Comparison of ENCODE assay signal across 11 mouse cellular contexts in genomic region chr13:112024667-112025585, GRCm38 (mm10).
DNase-seq lines count a peak whose midpoint lies in the region; ATAC-seq and TF ChIP-seq lines count a peak whose summit lies in the region.
"Had no signal": no experiment of that assay in that cellular context is flagged by ENCODE, and none has a peak within 500 bp of the region (broad histone marks: within the 10 kb centered on the region; RNA-seq: fewer than 3 reads in every experiment).

No protein-coding gene starts in this region.

- intact Hi-C loops in heart, adult 2 months (cut with DNase I), result no loop called here
- intact Hi-C loops in heart, postnatal 36 days (cut with DNase I), result no loop called here

- TF ChIP-seq EP300 in heart, adult 2 months (IDR thresholded peaks at IDR 0.05; ENCODE audit: insufficient read depth, low read depth, low read length), result no peak

- H3K27me3 ChIP-seq in heart, adult 2 months (ENCODE audit: control insufficient read depth, insufficient read depth, low read length), result no peaks in the 10 kb centered on the region
- no peaks in the 10 kb centered on the region for H3K27me3 ChIP-seq in thymus, adult 2 months (ENCODE audit: control insufficient read depth, insufficient read depth, low read length)
- H3K27me3 ChIP-seq in liver, embryonic 16.5 days (ENCODE audit: control insufficient read depth, insufficient read depth, low read depth, low read length), result peaks cover 4% of the 10 kb centered on the region
- no peaks in the 10 kb centered on the region for H3K27me3 ChIP-seq in midbrain, embryonic 16.5 days (ENCODE audit: control insufficient read depth, insufficient read depth, low read depth, low read length)
- H3K27me3 ChIP-seq: limb, embryonic 15.5 days had no signal

- H3K79me2 ChIP-seq in heart, adult 2 months (replicated peaks; ENCODE audit: control insufficient read depth, insufficient read depth, low read length), result no peaks in the 10 kb centered on the region

- no peaks in the 10 kb centered on the region for H3K36me3 ChIP-seq in heart, adult 2 months (ENCODE audit: control insufficient read depth, insufficient read depth, low read length)
- H3K36me3 ChIP-seq in thymus, adult 2 months (ENCODE audit: control insufficient read depth, insufficient read depth, low read length), result no peaks in the 10 kb centered on the region
- H3K36me3 ChIP-seq in liver, embryonic 16.5 days (ENCODE audit: control insufficient read depth, insufficient read depth), result no peaks in the 10 kb centered on the region
- no peaks in the 10 kb centered on the region for H3K36me3 ChIP-seq in midbrain, embryonic 16.5 days (ENCODE audit: control insufficient read depth, insufficient read depth, low read length)
- H3K36me3 ChIP-seq: limb, embryonic 15.5 days had no signal

- no peaks in the 10 kb centered on the region for H3K9me3 ChIP-seq in liver, embryonic 16.5 days (replicated peaks; ENCODE audit: control insufficient read depth, low read length)
- H3K9me3 ChIP-seq in midbrain, embryonic 16.5 days (replicated peaks; ENCODE audit: control insufficient read depth, low read length, poor library complexity, severe bottlenecking), result no peaks in the 10 kb centered on the region
- H3K9me3 ChIP-seq: limb, embryonic 15.5 days had no signal

- H3K4me2 ChIP-seq in liver, embryonic 16.5 days (ENCODE audit: low read depth, low read length), result peak overlapping the region; percentile 24; the same call in 1 of the 2 replicates
- no peak overlapping the region for H3K4me2 ChIP-seq in midbrain, embryonic 16.5 days (ENCODE audit: low read length)
- H3K4me2 ChIP-seq: limb, embryonic 15.5 days had no signal

- H3K27ac ChIP-seq in heart, adult 2 months, result no peak overlapping the region
- H3K27ac ChIP-seq in thymus, adult 2 months (ENCODE audit: control insufficient read depth, insufficient read depth, low read length), result no peak overlapping the region
- H3K27ac ChIP-seq in liver, embryonic 16.5 days (ENCODE audit: low read length), result peak overlapping the region; percentile 75
- no peak overlapping the region for H3K27ac ChIP-seq in midbrain, embryonic 16.5 days (ENCODE audit: low read length)
- H3K27ac ChIP-seq: limb, embryonic 15.5 days had no signal

- DNase-seq in heart, adult 2 months, result peak; percentile 36 to 46
- no peak for DNase-seq in heart, postnatal 36 days
- peak; percentile 1 for DNase-seq in thymus, postnatal 4 days
- no peak for DNase-seq in thymus, adult 2 months
- no peak for DNase-seq in layer of hippocampus, adult 8-10 months (ENCODE audit: low spot score in 2 of 2)

- TF ChIP-seq POLR2A in heart, adult 2 months (IDR thresholded peaks at IDR 0.05; ENCODE audit: insufficient read depth, low read depth, low read length), result no peak
- no peak for TF ChIP-seq POLR2A in thymus, adult 2 months (IDR thresholded peaks at IDR 0.05; ENCODE audit: control insufficient read depth, extremely low read depth, insufficient read depth, low read length, poor library complexity)

- TF ChIP-seq CTCF in heart, adult 2 months (IDR thresholded peaks at IDR 0.05), result no peak
- TF ChIP-seq CTCF in thymus, adult 2 months (IDR thresholded peaks at IDR 0.05; ENCODE audit: borderline replicate concordance, control insufficient read depth, extremely low read depth, insufficient read depth, low read length, poor library complexity), result no peak

- H3K9ac ChIP-seq in heart, adult 2 months (ENCODE audit: low read depth, low read length), result no peak overlapping the region
- H3K9ac ChIP-seq in liver, embryonic 16.5 days (ENCODE audit: low read depth, low read length), result peak overlapping the region; percentile 48
- no peak overlapping the region for H3K9ac ChIP-seq in midbrain, embryonic 16.5 days (ENCODE audit: low read depth, low read length)
- H3K9ac ChIP-seq: limb, embryonic 15.5 days had no signal

- no peak overlapping the region for H3K4me3 ChIP-seq in heart, adult 2 months
- H3K4me3 ChIP-seq in thymus, adult 2 months (ENCODE audit: control insufficient read depth, insufficient read depth, low read length), result no peak overlapping the region
- H3K4me3 ChIP-seq in liver, embryonic 16.5 days (ENCODE audit: low read depth, low read length), result no peak overlapping the region
- H3K4me3 ChIP-seq in midbrain, embryonic 16.5 days (ENCODE audit: low read depth, low read length), result no peak overlapping the region
- H3K4me3 ChIP-seq: limb, embryonic 15.5 days had no signal

- H3K4me1 ChIP-seq in heart, adult 2 months (ENCODE audit: control insufficient read depth, insufficient read depth, low read length), result peaks cover 2% of the 10 kb centered on the region
- H3K4me1 ChIP-seq in thymus, adult 2 months (replicated peaks; ENCODE audit: control insufficient read depth, insufficient read depth, low read length), result 0 out of 2 replicates have a peak, but pooled peaks cover 3% of the 10 kb centered on the region
- peaks cover 25% of the 10 kb centered on the region for H3K4me1 ChIP-seq in liver, embryonic 16.5 days (ENCODE audit: control insufficient read depth, low read depth, low read length)
- 0 out of 2 replicates have a peak, but pooled peaks cover 4% of the 10 kb centered on the region for H3K4me1 ChIP-seq in midbrain, embryonic 16.5 days (ENCODE audit: control insufficient read depth, insufficient read depth, low read length)

- WGBS in heart, adult 2 months, result 78% methylated on average over 15 of the region's 15 CpGs
- WGBS in thymus, adult 2 months, result 92% methylated on average over 15 of the region's 15 CpGs
- WGBS in liver, embryonic 16.5 days (ENCODE audit: insufficient replicate concordance), result 57% methylated on average over 15 of the region's 15 CpGs
- WGBS in midbrain, embryonic 16.5 days, result 84% methylated on average over 15 of the region's 15 CpGs

- ATAC-seq in liver, embryonic 16.5 days (ENCODE audit: low read depth), result peak; percentile 94
- no peak for ATAC-seq in midbrain, embryonic 16.5 days
- no peak for ATAC-seq in granulocyte monocyte progenitor cell, adult 5-6 weeks (replicated peaks; ENCODE audit: poor library complexity, severe bottlenecking)
- ATAC-seq: CD4-positive, CD25-positive, alpha-beta regulatory T cell, adult 4 months; forebrain, embryonic 14.5 days had no signal

Comparison
In these comparisons a context has a peak if more than half of its experiments do, and no peak if none do; other contexts are left out.
1. DNase-seq: peak in heart, adult 2 months (2 of 2) and thymus, postnatal 4 days (single experiment); none in heart, postnatal 36 days (0 of 2), thymus, adult 2 months (single experiment) and layer of hippocampus, adult 8-10 months (0 of 2).